In the genomic region with DNA sequence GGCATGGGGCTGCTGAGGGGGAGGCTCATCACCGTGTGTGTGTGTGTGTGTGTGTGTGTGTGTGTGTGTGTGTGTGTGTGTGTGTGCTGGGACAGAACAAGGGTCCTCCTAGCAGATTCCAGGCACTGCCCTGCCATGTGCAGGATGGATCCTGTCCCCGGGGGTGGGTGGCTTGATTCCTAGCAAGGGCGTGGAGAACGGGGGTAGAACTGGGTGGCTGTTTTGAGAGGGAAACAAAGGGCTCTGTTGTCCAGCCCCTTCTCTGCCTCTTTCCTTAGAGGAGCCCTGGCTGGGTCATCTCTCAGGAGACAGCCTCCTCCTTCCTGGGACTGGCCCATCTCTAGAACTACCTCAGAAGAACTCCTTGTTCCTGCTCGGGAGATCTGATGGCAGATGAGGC, we compare ENCODE assay signal across 25 mouse cellular contexts. TPM values are rescaled to one million over a fixed set of nuclear protein-coding genes. Genes with fewer than 3 reads are reported as not detected.
A peak's percentile ranks its signal among the peaks of the same experiment; 100 is the strongest.
DNase-seq lines count a peak whose midpoint lies in the region; ATAC-seq and TF ChIP-seq lines count a peak whose summit lies in the region.
"Had no signal": no experiment of that assay in that cellular context is flagged by ENCODE, and none has a peak within 500 bp of the region (broad histone marks: within the 10 kb centered on the region; RNA-seq: fewer than 3 reads in every experiment).

No protein-coding gene starts in this region.

- H3K4me3 ChIP-seq in heart, embryonic 10.5 days = no peak overlapping the region
- no peak overlapping the region for H3K4me3 ChIP-seq in lung, postnatal 0 days (ENCODE audit: low read depth, low read length)
- no peak overlapping the region for H3K4me3 ChIP-seq in lung, adult 2 months (replicated peaks; ENCODE audit: extremely low read depth, low read depth, low read length)
- H3K4me3 ChIP-seq in embryonic facial prominence, embryonic 10.5 days = no peak overlapping the region
- H3K4me3 ChIP-seq in limb, embryonic 10.5 days = no peak overlapping the region
- H3K4me3 ChIP-seq: embryonic facial prominence, embryonic 13.5 days; erythroblast, embryonic 14.5 days; forebrain, embryonic 13.5 days; heart, embryonic 13.5 days had no signal

- ATAC-seq in lung, postnatal 0 days = no peak
- ATAC-seq: forebrain, embryonic 13.5 days; inflammation-experienced regulatory T-cells, adult 6 months; Patski had no signal

- no peaks in the 10 kb centered on the region for H3K9me3 ChIP-seq in heart, embryonic 10.5 days
- H3K9me3 ChIP-seq in lung, postnatal 0 days (ENCODE audit: low read length) = no peaks in the 10 kb centered on the region
- H3K9me3 ChIP-seq in embryonic facial prominence, embryonic 10.5 days = no peaks in the 10 kb centered on the region
- no peaks in the 10 kb centered on the region for H3K9me3 ChIP-seq in limb, embryonic 10.5 days (replicated peaks)
- H3K9me3 ChIP-seq: embryonic facial prominence, embryonic 13.5 days; forebrain, embryonic 13.5 days; G1E; heart, embryonic 13.5 days had no signal

- no peak for TF ChIP-seq POLR2A in lung, adult 2 months (IDR thresholded peaks at IDR 0.05; ENCODE audit: borderline replicate concordance, extremely low read depth, low read depth, low read length)

- 47% methylated on average over 5 of the region's 5 CpGs for WGBS in heart, embryonic 10.5 days
- 44% methylated on average over 5 of the region's 5 CpGs for WGBS in lung, postnatal 0 days
- WGBS in lung, adult 2 months = 20% methylated on average over 5 of the region's 5 CpGs
- WGBS in embryonic facial prominence, embryonic 10.5 days = 33% methylated on average over 5 of the region's 5 CpGs
- 59% methylated on average over 5 of the region's 5 CpGs for WGBS in limb, embryonic 10.5 days

- H3K4me1 ChIP-seq in heart, embryonic 10.5 days = peaks cover 77% of the 10 kb centered on the region
- H3K4me1 ChIP-seq in lung, postnatal 0 days (ENCODE audit: insufficient read depth, low read depth, low read length) = peaks cover 49% of the 10 kb centered on the region
- peaks cover 55% of the 10 kb centered on the region for H3K4me1 ChIP-seq in lung, adult 2 months (ENCODE audit: control insufficient read depth, insufficient read depth, low read length)
- peaks cover 81% of the 10 kb centered on the region for H3K4me1 ChIP-seq in embryonic facial prominence, embryonic 10.5 days
- peaks cover 71% of the 10 kb centered on the region for H3K4me1 ChIP-seq in limb, embryonic 10.5 days

- H3K36me3 ChIP-seq in heart, embryonic 10.5 days = 0 out of 2 replicates have a peak, but pooled peaks cover 3% of the 10 kb centered on the region
- no peaks in the 10 kb centered on the region for H3K36me3 ChIP-seq in lung, postnatal 0 days (ENCODE audit: insufficient read depth, low read length)
- peaks cover 12% of the 10 kb centered on the region; the same call in 1 of the 2 replicates for H3K36me3 ChIP-seq in embryonic facial prominence, embryonic 10.5 days (replicated peaks)
- H3K36me3 ChIP-seq in limb, embryonic 10.5 days = no peaks in the 10 kb centered on the region
- H3K36me3 ChIP-seq: embryonic facial prominence, embryonic 13.5 days; heart, embryonic 13.5 days had no signal

- peak overlapping the region; percentile 43 for H3K27ac ChIP-seq in heart, embryonic 10.5 days
- no peak overlapping the region for H3K27ac ChIP-seq in lung, postnatal 0 days (ENCODE audit: low read length)
- peak overlapping the region; percentile 52 for H3K27ac ChIP-seq in embryonic facial prominence, embryonic 10.5 days (replicated peaks)
- peak overlapping the region; percentile 21; the same call in 1 of the 2 replicates for H3K27ac ChIP-seq in limb, embryonic 10.5 days
- H3K27ac ChIP-seq: embryonic facial prominence, embryonic 13.5 days; forebrain, embryonic 13.5 days; heart, embryonic 13.5 days; kidney, postnatal 0 days; stomach, postnatal 0 days had no signal

- TF ChIP-seq CTCF in lung, postnatal 0 days (IDR thresholded peaks at IDR 0.05) = no peak
- no peak for TF ChIP-seq CTCF in lung, adult 2 months (IDR thresholded peaks at IDR 0.05; ENCODE audit: insufficient read depth, low read length)

- 0 out of 2 replicates have a peak overlapping the region, but pooled peaks have one; percentile 19 for H3K4me2 ChIP-seq in lung, postnatal 0 days (replicated peaks; ENCODE audit: low read depth, low read length)
- H3K4me2 ChIP-seq: embryonic facial prominence, embryonic 13.5 days; forebrain, embryonic 13.5 days; heart, embryonic 13.5 days had no signal

- DNase-seq in heart, embryonic 10.5 days (ENCODE audit: low spot score) = no peak
- DNase-seq in heart, adult 8-10 months (ENCODE audit: low spot score) = no peak
- no peak for DNase-seq in lung, postnatal 0 days (ENCODE audit: low spot score)
- no peak for DNase-seq in lung, adult 2 months
- DNase-seq in embryonic facial prominence, embryonic 10.5 days (ENCODE audit: low spot score) = no peak
- no peak for DNase-seq in limb, embryonic 10.5 days (ENCODE audit: low spot score)
- DNase-seq in spleen, postnatal 14 days (ENCODE audit: low spot score in 2 of 2) = no peak
- DNase-seq in thymus, adult 18-20 months = no peak
- DNase-seq: adrenal gland, postnatal 36 days; B cell, adult 2 months; heart, postnatal 14 days; kidney, adult 18-20 months; lung, adult 18-20 months; right cerebral cortex, adult 18-20 months; right cerebral cortex, postnatal 4 days had no signal

- H3K9ac ChIP-seq in lung, postnatal 0 days (replicated peaks; ENCODE audit: low read depth) = no peak overlapping the region
- H3K9ac ChIP-seq: embryonic facial prominence, embryonic 13.5 days; forebrain, embryonic 13.5 days; heart, embryonic 13.5 days had no signal

- H3K27me3 ChIP-seq in heart, embryonic 10.5 days (ENCODE audit: insufficient read depth, poor library complexity, severe bottlenecking) = no peaks in the 10 kb centered on the region
- H3K27me3 ChIP-seq in lung, postnatal 0 days (replicated peaks; ENCODE audit: insufficient read depth, low read length) = no peaks in the 10 kb centered on the region
- peaks cover 18% of the 10 kb centered on the region for H3K27me3 ChIP-seq in embryonic facial prominence, embryonic 10.5 days (replicated peaks; ENCODE audit: low read depth, poor library complexity, severe bottlenecking)
- H3K27me3 ChIP-seq in limb, embryonic 10.5 days (ENCODE audit: low read depth, poor library complexity, severe bottlenecking) = no peaks in the 10 kb centered on the region
- H3K27me3 ChIP-seq: CH12.LX; embryonic facial prominence, embryonic 13.5 days; forebrain, embryonic 13.5 days; heart, embryonic 13.5 days; Patski had no signal

- no peak for TF ChIP-seq EP300 in lung, postnatal 0 days (IDR thresholded peaks at IDR 0.05)

RNA-seq across cellular contexts. Expression of a gene that starts 5.9 kb away (rescaled TPM):
- 13.1 and 17.9 TPM in 2 replicates for polyA plus RNA-seq in heart, embryonic 10.5 days (2016; fragmentation: Nextera tagmentation; extraction: Ambion mirVana)
- total RNA-seq in heart, adult 8-10 months (2022) = 10 to 100 TPM; 16.2 to 28.4 (median 19.5) TPM
- 21.7 and 25.7 TPM in 2 replicates for polyA plus RNA-seq in lung, postnatal 0 days (2015; fragmentation: Nextera tagmentation; extraction: Ambion mirVana)
- 131 and 161 TPM in 2 replicates for polyA plus RNA-seq in lung, adult 2 months (2012; rRNA removed)
- 12.6 and 13.7 TPM in 2 replicates for polyA plus RNA-seq in embryonic facial prominence, embryonic 10.5 days (2016; fragmentation: Nextera tagmentation; extraction: Ambion mirVana)
- 8.8 and 10.0 TPM in 2 replicates for polyA plus RNA-seq in limb, embryonic 10.5 days (2016; fragmentation: Nextera tagmentation; extraction: Ambion mirVana)

RNA-seq across cellular contexts. Expression of a gene that starts 57.7 kb away (rescaled TPM):
- 517 and 596 TPM in 2 replicates for polyA plus RNA-seq in heart, embryonic 10.5 days (2016; fragmentation: Nextera tagmentation; extraction: Ambion mirVana)
- 100 to 1,000 TPM; 305 to 381 (median 333) TPM for total RNA-seq in heart, adult 8-10 months (2022)
- polyA plus RNA-seq in lung, postnatal 0 days (2015; fragmentation: Nextera tagmentation; extraction: Ambion mirVana) = 594 and 625 TPM in 2 replicates
- 206 and 308 TPM in 2 replicates for polyA plus RNA-seq in lung, adult 2 months (2012; rRNA removed)
- polyA plus RNA-seq in embryonic facial prominence, embryonic 10.5 days (2016; fragmentation: Nextera tagmentation; extraction: Ambion mirVana) = 769 and 805 TPM in 2 replicates
- polyA plus RNA-seq in limb, embryonic 10.5 days (2016; fragmentation: Nextera tagmentation; extraction: Ambion mirVana) = 745 and 824 TPM in 2 replicates
